Mouse (Mus musculus) liver, adult 2 months (tissue): Measurements from ENCODE around the gene Wwox. TPM values are rescaled to one million over a fixed set of nuclear protein-coding genes. Genes with fewer than 3 reads are reported as not detected.

Experiments used
- DNase-seq: peaks from one replicate; pipeline ENCODE4 v3.0.0-alpha.2; 2011; ENCODE audit warnings: low read depth, low spot score; ENCODE audit errors: extremely low read depth
- H3K27ac ChIP-seq: fragments of 200-500 bp; replicated peaks from 2 replicates; pipeline ENCODE4 v1.5.1; 2012; ENCODE audit warnings: low read depth, mild to moderate bottlenecking, control low read depth, inconsistent platforms, low read length; ENCODE audit not compliant: insufficient read depth
- H3K27me3 ChIP-seq: fragments of 200-500 bp; 2 replicates; pipeline ENCODE4 v1.6.1; 2012; ENCODE audit warnings: mild to moderate bottlenecking, moderate library complexity, low read length, inconsistent platforms; ENCODE audit not compliant: control insufficient read depth, insufficient read depth
- H3K36me3 ChIP-seq: fragments of 200-500 bp; 2 replicates; pipeline ENCODE4 v1.6.1; 2012; ENCODE audit warnings: low read length, inconsistent platforms; ENCODE audit not compliant: control insufficient read depth, insufficient read depth
- H3K4me1 ChIP-seq: fragments of 200-500 bp; 2 replicates; pipeline ENCODE4 v1.6.1; 2011; ENCODE audit warnings: low read length; ENCODE audit not compliant: control insufficient read depth, insufficient read depth
- H3K4me3 ChIP-seq: fragments of 200-500 bp; 2 replicates; pipeline ENCODE4 v1.5.1; 2011; ENCODE audit warnings: low read depth, mild to moderate bottlenecking, control low read depth, low read length, moderate library complexity; ENCODE audit not compliant: insufficient read depth
- H3K79me2 ChIP-seq: fragments of 200-500 bp; 2 replicates; pipeline ENCODE4 v1.6.1; 2012; ENCODE audit warnings: inconsistent platforms, mild to moderate bottlenecking, low read length, moderate library complexity; ENCODE audit not compliant: control insufficient read depth, insufficient read depth
- H3K9ac ChIP-seq: fragments of 200-500 bp; 2 replicates; pipeline ENCODE4 v1.6.1; 2012; ENCODE audit warnings: low read depth, mild to moderate bottlenecking, control low read depth, inconsistent platforms, low read length
- CTCF ChIP-seq: fragments of 200-500 bp; IDR thresholded peaks from 2 replicates; pipeline ENCODE4 v1.5.1; 2011; ENCODE audit warnings: low read depth, low read length, control low read depth
- POLR2A ChIP-seq: fragments of 200-500 bp; IDR thresholded peaks from 2 replicates; pipeline ENCODE4 v1.6.1; 2011; ENCODE audit warnings: low read length, control low read depth; ENCODE audit not compliant: insufficient read depth; ENCODE audit errors: extremely low read depth
- WGBS: fragments of 180-500 bp; shearing (Covaris S2); methylation state at CpG from one replicate; pipeline ENCODE4 v1.1.7; 2018; 5-methylcytosine and 5-hydroxymethylcytosine counted together
- polyA plus RNA-seq: library from polyadenylated mRNA; depleted of rRNA; stranded (reverse); fragments of >200 nt; gene quantifications from 2 replicates; pipeline ENCODE4 v1.2.3, GENCODE M21; 2012
- total RNA-seq: library from RNA; depleted of rRNA; stranded (reverse); fragments of >200 nt; gene quantifications from 2 replicates; pipeline ENCODE4 v1.2.3, GENCODE M21; 2014

Wwox gene
- total and polyA plus RNA-seq, 2 experiments = 7.2 to 10.0 TPM

DNA sequence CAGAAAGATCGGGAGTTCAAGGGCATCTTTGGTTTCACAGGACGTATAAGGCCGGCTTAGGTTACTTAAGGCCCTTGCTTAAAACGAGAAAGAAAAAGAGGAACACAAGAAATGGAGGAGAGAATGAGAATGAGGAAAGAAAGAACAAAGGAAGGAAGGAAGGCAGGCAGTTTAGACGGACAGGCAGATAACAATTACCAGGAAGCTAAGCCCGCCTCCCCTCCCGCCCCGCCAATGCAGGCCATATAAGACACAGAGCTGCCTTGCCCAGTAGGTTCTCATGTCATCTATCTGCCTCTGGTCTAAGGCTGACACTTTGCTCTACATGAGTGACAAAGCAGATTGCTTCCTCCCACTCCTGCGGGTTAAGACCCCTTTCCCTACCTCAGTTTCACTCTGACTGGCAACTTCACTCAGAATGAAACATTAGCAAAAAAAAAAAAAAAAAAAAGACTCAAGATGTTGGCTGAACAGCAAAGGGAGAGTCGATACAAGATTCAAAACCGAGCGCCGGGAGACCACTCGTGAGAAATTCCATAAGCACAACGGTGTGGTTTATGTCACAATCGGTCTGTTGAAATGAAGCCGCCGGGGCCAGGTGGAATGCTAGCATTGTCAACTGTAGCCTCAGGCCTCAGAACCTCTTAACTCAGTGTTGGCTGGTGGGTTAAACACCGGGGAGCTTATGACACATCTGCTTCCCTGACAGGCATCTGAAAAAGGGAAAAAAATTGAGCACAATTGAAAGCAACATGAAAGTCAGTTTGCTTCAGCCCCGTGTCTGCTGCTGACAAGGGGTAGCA, 787.5 kb downstream of the Wwox start:
- TF ChIP-seq POLR2A = no peak
- TF ChIP-seq CTCF = no peak
- Histone ChIP-seq H3K79me2 (no peaks in the 10 kb centered on the region), H3K36me3 (no peaks in the 10 kb centered on the region), H3K4me1 (no peaks in the 10 kb centered on the region), H3K27me3 (no peaks in the 10 kb centered on the region; the same call in 1 of the 2 replicates), H3K9ac (no peak overlapping the region), H3K27ac (no peak overlapping the region), H3K4me3 (no peak overlapping the region)
- DNase-seq = no peak
- WGBS = 84% methylated on average over 20 of the region's 20 CpGs

GRCm38 (mm10) chr8:115228903-115229302, 789.4 kb downstream of the Wwox start:
- DNase-seq = no peak
- Histone ChIP-seq H3K4me1 (no peaks in the 10 kb centered on the region), H3K9ac (no peak overlapping the region), H3K36me3 (no peaks in the 10 kb centered on the region), H3K79me2 (no peaks in the 10 kb centered on the region), H3K4me3 (no peak overlapping the region), H3K27me3 (no peaks in the 10 kb centered on the region), H3K27ac (no peak overlapping the region)
- 92% methylated on average over 11 of the region's 11 CpGs for WGBS
- TF ChIP-seq POLR2A (no peak), CTCF (no peak)

- 82% methylated on average over 6 of the region's 6 CpGs for WGBS
- no peaks in the 10 kb centered on the region for H3K36me3 ChIP-seq
- no peak overlapping the region for H3K4me3 ChIP-seq
- H3K9ac ChIP-seq = no peak overlapping the region
- H3K79me2 ChIP-seq = no peaks in the 10 kb centered on the region
- no peaks in the 10 kb centered on the region for H3K27me3 ChIP-seq
- no peak for DNase-seq
- no peak overlapping the region for H3K27ac ChIP-seq
- no peaks in the 10 kb centered on the region for H3K4me1 ChIP-seq
- TF ChIP-seq POLR2A = no peak
- TF ChIP-seq CTCF = no peak
Observed at GRCm38 (mm10) chr8:115234068-115234467, 794.6 kb downstream of the Wwox start.

DNA sequence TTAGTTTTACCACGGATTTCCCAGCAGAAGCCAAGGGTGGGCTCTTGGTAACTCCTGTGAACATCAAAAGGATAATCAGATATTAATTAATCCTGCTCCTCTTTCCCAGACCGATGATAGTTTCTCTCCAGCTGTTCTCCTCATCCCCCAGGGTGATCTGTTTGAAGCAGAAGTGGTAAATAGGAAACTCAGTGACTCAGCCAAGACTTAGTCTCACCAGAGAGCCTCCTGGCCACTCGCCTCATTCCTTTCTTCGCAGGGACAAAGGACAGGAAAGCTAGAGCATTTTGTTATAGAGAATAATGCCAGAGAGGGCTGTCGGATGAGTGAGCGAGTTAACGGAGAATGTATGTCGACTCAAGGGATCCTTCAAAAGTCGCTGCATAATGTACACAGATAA, 798.1 kb downstream of the Wwox start:
- Histone ChIP-seq H3K36me3 (no peaks in the 10 kb centered on the region), H3K79me2 (no peaks in the 10 kb centered on the region), H3K4me3 (no peak overlapping the region), H3K4me1 (no peaks in the 10 kb centered on the region), H3K9ac (no peak overlapping the region), H3K27ac (no peak overlapping the region), H3K27me3 (no peaks in the 10 kb centered on the region)
- no peak for DNase-seq
- 83% methylated on average over 9 of the region's 9 CpGs for WGBS
- TF ChIP-seq CTCF (no peak), POLR2A (no peak)

- Histone ChIP-seq H3K9ac (no peak overlapping the region), H3K27me3 (no peaks in the 10 kb centered on the region), H3K4me3 (no peak overlapping the region), H3K79me2 (no peaks in the 10 kb centered on the region), H3K4me1 (no peaks in the 10 kb centered on the region), H3K36me3 (no peaks in the 10 kb centered on the region), H3K27ac (no peak overlapping the region)
- TF ChIP-seq CTCF (no peak), POLR2A (no peak)
- no peak for DNase-seq
- WGBS = 96% methylated on average over 9 of the region's 9 CpGs
Observed at GRCm38 (mm10) chr8:115243465-115244027, 804.1 kb downstream of the Wwox start.

DNA sequence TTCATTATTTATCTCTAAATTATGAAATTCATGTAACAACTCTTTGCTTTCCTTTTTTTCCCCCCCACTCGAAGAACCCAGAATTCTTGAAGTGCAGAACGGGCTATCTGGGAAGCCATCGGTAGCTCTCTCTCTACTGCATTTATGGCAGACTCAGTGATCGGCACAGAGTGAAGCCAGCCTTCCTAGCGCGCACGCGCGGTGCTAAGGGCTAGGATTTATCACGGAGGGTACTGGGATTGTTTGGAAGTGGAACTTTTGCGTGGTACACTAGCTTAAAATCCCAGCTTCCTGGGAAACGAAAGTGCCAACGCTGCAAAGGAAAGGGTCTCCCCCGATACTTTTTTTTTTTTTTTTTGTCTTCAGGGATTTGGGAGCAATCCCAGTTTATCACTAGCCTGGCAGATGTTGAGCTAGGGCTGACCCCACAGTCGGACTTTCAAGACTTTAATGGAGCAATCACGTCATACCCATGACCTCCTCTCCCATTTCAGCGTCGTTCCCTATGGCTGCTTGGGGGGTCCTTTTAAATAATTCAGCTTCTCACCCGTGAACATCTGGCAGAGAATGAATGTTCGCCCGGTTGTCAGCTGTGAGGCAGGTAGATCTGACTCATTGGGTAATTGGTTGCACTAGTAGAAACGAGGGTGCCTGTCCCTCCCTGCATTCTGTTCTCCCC, 810.4 kb downstream of the Wwox start:
- WGBS = 62% methylated on average over 22 of the region's 22 CpGs
- no peak overlapping the region for H3K4me3 ChIP-seq
- no peak for DNase-seq

More for the DNA sequence above, 810.4 kb downstream of the Wwox start:
- Histone ChIP-seq H3K27me3 (no peaks in the 10 kb centered on the region), H3K36me3 (no peaks in the 10 kb centered on the region), H3K27ac (no peak overlapping the region), H3K9ac (no peak overlapping the region), H3K79me2 (no peaks in the 10 kb centered on the region), H3K4me1 (no peaks in the 10 kb centered on the region)
- TF ChIP-seq CTCF = no peak
- TF ChIP-seq POLR2A = no peak
